Mouse (Mus musculus): ENCODE data around the gene Sell.

GRCm38 (mm10) chr1:164117869-164118268, 56.1 kb downstream of the Sell start:
- TF ChIP-seq CTCF (IDR thresholded peaks at IDR 0.05; ENCODE audit: low read depth, low read length) (no peak), POLR2A (IDR thresholded peaks at IDR 0.05; ENCODE audit: insufficient read depth, low read length) (no peak), EP300 (IDR thresholded peaks at IDR 0.05; ENCODE audit: insufficient read depth, low read depth, low read length) (no peak)

Measured in ES-Bruce4 (cell line).